In the genomic region with DNA sequence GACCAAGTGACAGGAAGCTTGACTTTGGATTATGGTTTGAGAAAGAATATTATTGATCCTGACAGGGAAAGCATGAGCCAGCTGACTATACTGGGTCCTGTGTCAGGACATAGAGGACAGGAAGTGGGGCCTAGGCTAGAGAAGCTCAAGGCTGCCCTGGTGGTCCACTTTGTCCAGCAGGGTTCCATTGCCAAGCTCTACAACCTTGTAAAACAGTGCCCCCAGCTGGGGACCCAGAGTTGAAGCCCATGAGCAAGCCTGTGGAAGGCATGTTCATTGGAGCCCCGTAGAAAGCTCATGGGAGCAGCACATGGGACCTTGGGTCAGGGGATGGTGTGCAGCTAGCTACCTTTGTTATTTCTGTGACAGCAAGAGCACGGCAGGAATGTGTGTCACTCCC, we compare ENCODE assay signal across 8 mouse cellular contexts. TPM values are rescaled to one million over a fixed set of nuclear protein-coding genes. Genes with fewer than 3 reads are reported as not detected.
A peak's percentile ranks its signal among the peaks of the same experiment; 100 is the strongest.
DNase-seq lines count a peak whose midpoint lies in the region; ATAC-seq and TF ChIP-seq lines count a peak whose summit lies in the region.

No protein-coding gene starts in this region.

- peak; percentile 41 for DNase-seq in gastrocnemius, adult 2 months
- DNase-seq in gastrocnemius, postnatal 36 days, result no peak
- peak; percentile 11 to 13 for DNase-seq in layer of hippocampus, postnatal 25 days (ENCODE audit: extremely low spot score in 1 of 2, low spot score in 1 of 2)
- DNase-seq in layer of hippocampus, adult 11-12 months (ENCODE audit: low spot score), result no peak
- peak; percentile 44 for DNase-seq in 3T3-L1 (ENCODE audit: low read depth, low spot score)
- DNase-seq in T-cell, adult 2 months (ENCODE audit: low spot score), result no peak

- peak; percentile 47 for TF ChIP-seq CTCF in gastrocnemius, adult 2 months (IDR thresholded peaks at IDR 0.05)

- H3K27ac ChIP-seq in gastrocnemius, adult 2 months, result no peak overlapping the region

- no peak overlapping the region for H3K4me3 ChIP-seq in gastrocnemius, adult 2 months

- 0 out of 2 replicates have a peak, but pooled peaks have one; percentile 15 for ATAC-seq in common myeloid progenitor, adult 5-6 weeks (replicated peaks; ENCODE audit: low read depth, poor library complexity, severe bottlenecking)
- ATAC-seq in erythroblast, adult 5-6 weeks (replicated peaks; ENCODE audit: low FRiP score, poor library complexity, severe bottlenecking), result no peak

- intact Hi-C loops in gastrocnemius, adult 2 months (cut with DNase I), result loop anchor here (5.0 kb wide), 1 partner anchor 115 kb away; no protein-coding TSS in a partner anchor
- intact Hi-C loops in gastrocnemius, postnatal 36 days (cut with DNase I), result loop anchor here (5.0 kb wide), 1 partner anchor 110 kb away; no protein-coding TSS in a partner anchor

RNA-seq across cellular contexts. Expression of a gene that starts 20.2 kb away (rescaled TPM):
- total RNA-seq in gastrocnemius, adult 2 months (2021), result 10 to 100 TPM; 25.1 to 26.6 TPM
- total RNA-seq in gastrocnemius, postnatal 36 days (2021), result 10 to 100 TPM; 25.3 to 27.0 TPM
- total RNA-seq in layer of hippocampus, postnatal 25 days (2021), result 100 to 1,000 TPM; 141 to 145 TPM
- 25.9 and 29.5 TPM in 2 replicates for total RNA-seq in common myeloid progenitor, adult 5-6 weeks (2017)
- 11.5 and 16.1 TPM in 2 replicates for total RNA-seq in erythroblast, adult 5-6 weeks (2015; ENCODE audit: low replicate concordance)
- total RNA-seq in erythroblast, adult 5-6 weeks (2017; ENCODE audit: low replicate concordance), result 29.1 and 37.9 TPM in 2 replicates

RNA-seq across cellular contexts. Expression of a gene that starts 20.2 kb away (rescaled TPM):
- 1 to 10 TPM; 4.8 to 7.2 TPM for total RNA-seq in gastrocnemius, adult 2 months (2021)
- total RNA-seq in gastrocnemius, postnatal 36 days (2021), result 1 to 10 TPM; 5.6 to 6.5 TPM
- total RNA-seq in layer of hippocampus, postnatal 25 days (2021), result 10 to 100 TPM; 21.4 to 23.2 TPM
- total RNA-seq in common myeloid progenitor, adult 5-6 weeks (2017), result 36.2 and 46.9 TPM in 2 replicates
- 11.1 and 28.8 TPM in 2 replicates for total RNA-seq in erythroblast, adult 5-6 weeks (2015; ENCODE audit: low replicate concordance)
- total RNA-seq in erythroblast, adult 5-6 weeks (2017; ENCODE audit: low replicate concordance), result 14.8 and 17.4 TPM in 2 replicates

Comparison
In these comparisons a context has a peak if more than half of its experiments do, and no peak if none do; other contexts are left out.
1. DNase-seq: peak in gastrocnemius, adult 2 months (single experiment), layer of hippocampus, postnatal 25 days (2 of 2) and 3T3-L1 (single experiment); none in gastrocnemius, postnatal 36 days (0 of 2), layer of hippocampus, adult 11-12 months (single experiment) and T-cell, adult 2 months (single experiment).